Mouse (Mus musculus): Measurements from ENCODE around the gene Iars2.

Gene Iars2

DNA sequence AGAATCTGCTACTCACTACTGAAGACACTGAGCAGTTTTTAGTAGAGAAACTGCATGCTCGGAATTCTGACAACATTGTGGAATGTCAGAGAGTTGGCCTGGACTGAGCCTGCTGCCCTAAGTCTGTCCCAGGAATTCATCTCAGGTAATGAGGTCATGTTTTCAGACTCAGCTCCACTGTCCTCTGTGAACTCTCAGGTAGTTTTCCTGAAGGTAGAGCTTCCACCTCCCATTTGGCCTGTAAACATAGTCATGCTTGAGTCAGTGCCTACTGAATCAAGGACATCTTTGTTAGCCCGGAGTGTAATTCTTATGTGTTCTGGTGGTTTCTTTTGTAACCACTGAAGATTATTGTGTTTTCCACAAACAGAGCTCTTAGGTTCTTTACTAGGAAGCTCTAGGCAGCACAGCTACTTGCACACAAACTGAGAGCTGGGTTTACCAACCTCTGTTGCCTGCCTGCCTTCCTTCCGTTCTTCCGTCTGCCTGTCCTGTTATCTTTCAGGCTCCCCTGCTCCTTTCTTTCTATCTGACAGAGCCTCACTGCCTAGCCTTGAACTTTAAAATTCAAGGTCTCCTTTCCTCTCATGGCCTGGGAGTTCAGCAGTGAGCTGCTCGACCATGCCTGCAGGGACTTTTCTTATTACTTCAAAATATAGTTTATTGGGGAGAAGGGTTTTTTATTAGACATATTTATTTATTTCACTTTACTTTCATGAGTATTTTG is 54.2 kb downstream of the Iars2 start:
- no peak for DNase-seq

- no peak for DNase-seq
These were observed 57.8 kb downstream of the Iars2 start for GRCm38 (mm10) chr1:185271373-185271772.

DNA sequence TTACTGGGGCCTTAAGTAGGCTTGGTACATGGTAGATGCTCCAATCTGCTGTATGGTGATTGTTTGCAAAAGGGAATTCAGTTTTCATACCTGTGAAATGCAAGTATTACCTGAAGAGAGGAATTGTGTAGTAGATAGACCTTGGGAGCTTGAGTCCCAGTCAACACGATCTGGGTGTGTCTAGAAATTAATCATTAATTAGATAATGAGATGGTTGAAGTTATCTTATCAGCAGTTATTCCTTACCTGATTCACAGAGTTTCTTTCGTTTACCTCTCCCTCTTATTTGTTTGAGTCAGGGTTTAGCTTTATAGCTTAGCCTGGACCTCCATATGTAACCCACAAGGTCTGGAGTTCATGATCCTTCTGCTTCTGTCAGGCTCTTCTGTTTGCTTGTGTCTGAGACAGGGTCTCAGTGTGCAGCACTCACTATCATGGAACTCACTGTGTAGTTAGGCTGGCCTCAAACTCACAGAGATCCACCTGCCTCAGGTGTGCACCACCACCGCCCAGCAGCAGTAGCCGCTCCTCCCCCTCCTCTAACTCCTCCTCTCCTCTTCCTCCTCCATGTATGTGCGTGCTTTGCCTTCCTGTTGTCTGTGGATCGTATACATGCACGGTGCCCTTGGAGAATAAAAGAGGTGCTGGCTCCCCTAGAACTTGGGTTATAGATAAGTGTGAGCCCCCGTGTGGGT is 58.6 kb downstream of the Iars2 start:
- DNase-seq: no peak

- DNase-seq: no peak
These were observed 60.5 kb downstream of the Iars2 start for GRCm38 (mm10) chr1:185268675-185269074.

DNA sequence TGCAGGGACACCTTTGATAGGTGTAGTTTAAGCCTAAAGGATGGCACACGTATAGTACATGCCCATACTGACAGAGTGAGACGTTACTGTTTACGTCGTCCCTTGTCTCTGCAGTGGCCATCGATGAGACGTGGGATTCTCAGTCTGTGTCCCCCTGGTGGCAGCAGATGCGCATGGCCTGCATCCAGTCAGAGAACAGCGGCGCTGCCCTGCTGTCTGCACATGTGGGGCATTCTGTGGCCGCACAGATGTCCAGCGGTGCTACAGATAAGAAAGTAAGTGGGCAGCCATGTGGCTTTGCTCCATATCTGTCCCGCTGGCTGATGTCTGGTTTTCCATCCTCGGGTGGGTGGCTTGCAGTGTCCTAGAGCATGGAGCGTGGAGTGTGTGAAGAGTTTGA is 66.6 kb downstream of the Iars2 start:
- no peak for DNase-seq

GRCm38 (mm10) chr1:185256753-185257152 is 72.4 kb downstream of the Iars2 start:
- DNase-seq: no peak

DNA sequence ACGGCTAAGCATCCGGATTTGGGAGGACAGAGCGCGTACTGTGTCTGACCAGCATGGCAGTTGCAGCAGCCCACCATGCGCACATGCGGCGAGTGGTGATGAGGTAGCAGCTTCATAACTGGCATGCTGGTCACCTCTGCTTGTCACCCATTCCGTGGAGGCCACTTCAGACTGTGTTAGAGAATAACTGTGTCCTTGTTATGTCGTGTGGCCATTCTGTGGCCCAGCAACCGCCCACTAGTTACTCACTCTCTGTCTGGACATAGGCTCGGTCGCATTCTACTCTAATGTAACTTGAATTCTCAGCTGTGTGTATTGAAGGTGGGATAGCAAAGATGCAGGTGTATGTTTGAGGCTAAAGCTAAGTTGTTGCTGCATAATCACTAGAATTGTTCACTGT is 73.9 kb downstream of the Iars2 start:
- no peak for DNase-seq

DNA sequence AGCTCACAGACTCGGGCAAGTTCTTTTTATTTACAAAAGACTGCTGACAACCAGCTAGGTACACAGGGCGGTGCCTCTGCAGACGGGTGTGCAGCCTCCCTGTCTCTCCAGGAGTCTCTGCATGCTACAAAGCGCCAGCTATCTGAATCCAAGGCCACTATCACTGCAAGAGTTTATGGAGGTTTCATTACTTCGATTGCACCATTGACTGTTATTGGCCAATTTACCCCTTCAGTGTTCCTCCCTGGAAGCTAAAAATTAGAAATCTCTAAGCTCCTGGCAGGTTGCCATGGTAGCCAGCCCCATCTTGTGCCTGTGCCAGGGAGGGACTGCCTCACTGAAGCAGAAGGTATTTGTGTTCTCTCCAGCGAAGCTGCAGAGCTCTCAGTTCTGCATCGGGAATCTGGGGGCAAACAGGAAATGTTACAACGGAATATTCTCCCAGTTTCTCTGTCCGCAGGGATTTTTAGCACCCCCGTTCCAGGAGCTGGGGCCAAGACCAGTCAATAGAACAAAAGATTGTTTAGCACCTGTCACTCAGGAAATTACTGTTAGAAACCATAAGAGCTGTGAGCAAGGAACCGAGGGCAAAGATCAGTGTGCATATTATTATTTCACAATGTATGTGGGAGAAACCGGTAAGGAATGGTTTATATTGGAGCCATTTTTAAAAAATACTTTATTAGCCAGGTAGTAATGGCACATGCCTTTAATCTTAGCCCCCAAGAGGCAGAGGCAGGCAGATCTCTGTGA is 75.9 kb downstream of the Iars2 start:
- no peak for DNase-seq

DNA sequence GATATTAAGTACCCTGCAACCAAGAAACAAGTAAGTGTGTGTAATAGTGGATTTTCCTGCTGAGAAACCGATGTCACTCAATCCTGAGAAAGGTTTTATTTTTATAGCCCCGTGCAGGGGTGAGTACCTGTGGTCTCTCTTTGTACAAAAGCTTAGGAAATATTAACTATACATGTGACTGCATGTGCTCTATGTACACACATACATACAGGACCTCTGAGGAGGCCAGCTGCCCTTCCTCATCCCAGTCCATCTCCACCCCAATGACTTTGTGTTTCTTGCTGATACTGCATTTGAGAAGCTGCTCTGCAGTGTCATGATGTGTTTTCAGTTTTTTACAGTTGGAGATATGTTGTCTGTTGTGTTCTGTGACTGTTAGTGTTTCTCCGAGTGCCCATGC is 76.8 kb downstream of the Iars2 start:
- no peak for DNase-seq

DNA sequence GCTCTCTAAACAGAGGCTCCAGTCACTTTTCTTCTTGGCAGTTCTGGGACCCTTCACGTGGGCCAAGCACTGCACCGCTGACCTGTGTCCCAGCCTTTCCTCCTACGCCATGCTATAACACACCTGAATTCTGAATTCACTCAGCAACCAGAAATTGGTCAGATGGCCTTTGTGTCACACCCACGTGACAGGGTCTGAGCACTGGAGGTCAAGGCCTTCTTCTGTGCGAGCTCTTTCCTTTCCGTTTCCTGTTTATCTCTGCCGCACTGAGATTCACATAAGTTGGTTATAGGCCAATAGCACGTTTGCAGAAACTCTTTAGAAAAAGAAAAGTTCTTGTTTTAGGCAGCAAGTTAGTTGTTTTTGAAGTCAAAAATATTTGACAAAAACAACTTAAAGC is 80.5 kb downstream of the Iars2 start:
- DNase-seq: no peak

DNA sequence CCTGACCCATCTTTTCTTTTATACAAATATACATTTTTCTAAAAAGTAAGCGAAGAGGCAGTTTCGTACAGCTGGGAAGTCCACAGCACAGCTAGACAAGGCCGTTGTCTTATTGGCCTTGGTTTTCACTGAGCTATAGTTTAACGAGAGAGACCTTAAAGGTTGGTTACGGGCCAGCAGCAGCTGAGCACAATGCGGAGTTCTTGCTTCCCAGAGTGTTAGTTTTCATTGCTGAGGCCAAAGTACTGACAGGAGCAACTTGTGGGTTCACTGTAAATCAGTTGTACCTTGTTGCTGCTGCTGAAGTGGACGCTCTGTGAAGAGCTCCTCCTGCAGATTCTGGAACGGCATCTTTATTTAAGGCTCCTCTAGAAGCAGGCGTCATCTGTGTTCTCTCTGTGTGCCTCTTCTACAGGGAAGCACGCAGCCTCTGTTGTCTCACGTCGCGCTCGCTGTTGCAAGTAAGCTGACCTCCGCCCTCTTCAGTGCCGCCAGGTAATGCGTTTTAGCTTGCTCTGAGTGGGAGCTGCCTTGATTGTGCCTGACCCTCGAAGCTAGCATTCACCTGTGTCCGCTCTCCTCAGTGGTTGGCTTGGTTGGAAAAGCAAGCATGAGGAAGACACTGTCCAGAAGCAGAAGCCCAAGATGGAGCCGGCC is 81.6 kb downstream of the Iars2 start:
- no peak for DNase-seq

DNA sequence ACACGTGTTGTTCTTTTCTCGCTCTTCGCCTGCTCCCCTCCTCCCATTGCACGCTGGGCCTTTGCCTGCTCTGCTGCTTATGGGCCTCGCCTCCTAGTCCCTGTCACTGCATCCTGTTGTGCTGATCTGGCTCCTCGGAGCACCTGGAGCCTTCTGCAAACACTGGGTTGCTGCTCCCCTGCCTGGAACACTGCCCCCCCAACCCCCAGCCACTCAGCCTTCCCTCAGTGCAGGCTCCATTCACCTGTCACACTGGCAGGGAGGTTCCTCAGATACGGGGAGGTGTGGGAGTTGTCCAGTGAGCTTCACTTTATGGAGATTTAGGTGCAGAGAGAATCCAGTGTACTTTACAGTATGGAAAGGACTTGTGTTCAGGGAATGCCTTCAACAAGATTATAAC is 83.7 kb downstream of the Iars2 start:
- DNase-seq: no peak

DNA sequence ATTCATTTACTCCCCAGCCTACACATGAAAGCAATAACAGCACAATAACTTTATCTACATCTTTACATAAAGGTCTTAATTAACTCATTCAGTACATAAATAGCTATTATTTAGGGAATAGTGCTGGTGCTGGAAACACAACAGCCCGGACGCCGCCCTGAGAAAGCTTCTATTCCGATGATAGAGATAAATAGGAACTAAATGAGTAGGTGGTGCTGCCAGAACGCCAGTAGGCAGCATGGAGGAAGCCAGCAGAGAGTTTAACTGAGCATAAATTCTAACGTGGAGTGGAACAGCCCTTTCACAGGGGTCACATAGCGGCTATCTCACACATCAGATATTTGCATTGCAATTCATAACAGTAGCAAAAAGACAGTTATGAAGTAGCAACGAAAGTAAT is 86.2 kb downstream of the Iars2 start:
- no peak for DNase-seq

DNA sequence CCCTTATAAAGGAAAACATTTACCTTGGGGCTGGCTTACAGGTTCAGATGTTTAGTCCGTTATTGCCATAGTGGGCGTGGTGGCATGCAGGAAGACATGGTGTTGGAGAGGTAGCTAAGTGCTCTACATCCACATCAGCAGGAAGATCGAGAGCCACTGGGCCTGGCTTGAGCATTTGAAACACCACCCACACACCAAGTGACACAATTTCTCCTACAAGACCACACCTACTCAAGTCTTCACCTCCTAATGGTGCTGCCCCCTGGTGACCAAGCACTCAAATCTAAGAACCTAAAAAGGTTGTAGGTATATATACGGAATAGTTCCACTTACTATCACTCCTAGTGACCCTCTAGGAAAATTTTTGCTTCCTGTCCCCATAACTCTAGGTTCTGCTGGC is 92.7 kb downstream of the Iars2 start:
- no peak for DNase-seq

DNA sequence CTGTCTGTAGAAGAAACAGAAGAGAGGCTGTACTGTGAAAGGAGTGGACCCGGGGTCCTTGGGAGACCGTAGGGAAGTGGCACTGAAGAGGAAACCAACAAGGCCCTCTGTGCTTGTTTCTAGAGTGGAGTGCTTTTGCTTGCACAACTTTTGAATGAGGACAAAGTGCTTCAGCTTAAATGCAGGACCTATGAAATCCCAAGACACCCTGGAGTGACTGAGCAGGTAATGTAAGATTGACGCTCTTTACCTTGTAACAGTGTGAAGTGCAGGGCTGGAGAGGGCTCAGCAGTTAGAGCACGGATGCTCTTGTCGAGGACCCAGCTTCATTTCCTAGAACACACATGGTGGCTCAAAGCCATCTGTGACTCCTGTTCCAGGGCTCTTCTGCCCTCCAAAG is 93.4 kb downstream of the Iars2 start:
- DNase-seq: no peak
